Mouse (Mus musculus): ENCODE data around the gene Thy1. TPM values are rescaled to one million over a fixed set of nuclear protein-coding genes. Genes with fewer than 3 reads are reported as not detected.

Gene Thy1
- polyA plus RNA-seq, 1 experiment, result 1,180 TPM

DNA sequence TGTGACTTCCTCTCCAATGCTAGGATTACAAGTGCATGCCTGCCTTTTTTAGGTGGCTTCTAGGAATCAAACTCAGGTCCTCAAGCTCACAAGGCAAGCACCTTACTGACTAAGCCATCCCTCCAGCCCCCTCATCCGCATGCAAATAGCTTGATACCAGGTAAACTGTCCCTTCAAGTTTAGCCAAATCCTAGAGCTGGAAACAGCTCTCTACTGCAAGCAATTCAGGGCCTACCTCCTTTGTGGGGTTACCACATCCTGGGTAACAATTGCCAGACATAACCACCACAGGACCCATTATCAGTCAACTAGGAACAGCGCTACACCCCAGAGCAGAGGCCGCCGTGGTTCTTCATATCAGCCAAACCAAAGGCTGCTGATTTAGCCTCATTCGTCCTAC, 12.1 kb upstream of the Thy1 start:
- Histone ChIP-seq H3K4me3 (ENCODE audit: insufficient read depth, low read length) (no peak overlapping the region), H3K27ac (ENCODE audit: insufficient read depth, low read length) (no peak overlapping the region), H3K4me1 (ENCODE audit: control insufficient read depth, insufficient read depth, low read length) (no peaks in the 10 kb centered on the region)
- no peak for TF ChIP-seq POLR2A (IDR thresholded peaks at IDR 0.05; ENCODE audit: extremely low read depth, insufficient read depth, low read length)
- no peak for TF ChIP-seq CTCF (IDR thresholded peaks at IDR 0.05; ENCODE audit: extremely low read depth, insufficient read depth, low read length)

DNA sequence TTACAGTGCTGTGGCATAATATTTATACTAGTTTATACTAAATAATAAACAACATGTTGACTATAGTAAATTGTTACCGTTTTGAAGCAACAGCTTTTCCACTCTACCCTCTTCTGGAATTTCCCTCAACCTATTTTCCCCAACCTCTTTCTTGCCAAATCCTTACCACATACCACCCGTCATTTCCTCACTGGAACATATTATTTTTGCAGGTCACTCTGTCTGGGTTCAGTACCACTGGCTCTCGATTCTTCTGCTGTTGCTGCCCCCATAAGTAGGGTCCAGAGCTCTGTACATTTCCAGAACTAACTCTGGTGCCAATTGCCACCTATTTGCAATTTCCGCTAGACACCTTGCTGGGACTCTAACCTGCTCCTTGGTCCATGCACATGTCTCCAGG, 11.2 kb upstream of the Thy1 start:
- Histone ChIP-seq H3K27ac (ENCODE audit: insufficient read depth, low read length) (no peak overlapping the region), H3K4me1 (ENCODE audit: control insufficient read depth, insufficient read depth, low read length) (no peaks in the 10 kb centered on the region), H3K4me3 (ENCODE audit: insufficient read depth, low read length) (no peak overlapping the region)
- TF ChIP-seq POLR2A (IDR thresholded peaks at IDR 0.05; ENCODE audit: extremely low read depth, insufficient read depth, low read length), result no peak
- TF ChIP-seq CTCF (IDR thresholded peaks at IDR 0.05; ENCODE audit: extremely low read depth, insufficient read depth, low read length), result no peak

DNA sequence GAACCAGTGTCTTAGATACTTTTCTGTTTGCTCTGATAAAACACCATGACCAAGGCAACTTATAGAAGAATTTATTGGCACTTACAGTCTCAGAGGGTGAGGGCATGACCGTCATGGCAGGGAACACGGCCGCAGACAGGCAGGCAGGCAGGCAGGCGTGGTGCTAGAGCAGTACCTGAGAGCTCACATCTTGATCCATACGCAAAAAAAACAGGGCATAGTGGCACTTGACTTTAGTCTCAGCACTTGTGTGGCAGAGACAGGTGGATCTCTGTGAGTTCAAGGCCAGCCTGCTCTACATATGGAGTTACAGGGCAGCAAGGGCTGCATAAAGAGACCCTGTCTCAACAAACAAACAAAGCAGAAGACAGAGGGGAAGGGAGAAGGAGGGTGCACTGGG, 9.9 kb upstream of the Thy1 start:
- Histone ChIP-seq H3K4me3 (ENCODE audit: insufficient read depth, low read length) (no peak overlapping the region), H3K27ac (ENCODE audit: insufficient read depth, low read length) (no peak overlapping the region), H3K4me1 (ENCODE audit: control insufficient read depth, insufficient read depth, low read length) (no peaks in the 10 kb centered on the region)
- no peak for TF ChIP-seq POLR2A (IDR thresholded peaks at IDR 0.05; ENCODE audit: extremely low read depth, insufficient read depth, low read length)
- no peak for TF ChIP-seq CTCF (IDR thresholded peaks at IDR 0.05; ENCODE audit: extremely low read depth, insufficient read depth, low read length)

DNA sequence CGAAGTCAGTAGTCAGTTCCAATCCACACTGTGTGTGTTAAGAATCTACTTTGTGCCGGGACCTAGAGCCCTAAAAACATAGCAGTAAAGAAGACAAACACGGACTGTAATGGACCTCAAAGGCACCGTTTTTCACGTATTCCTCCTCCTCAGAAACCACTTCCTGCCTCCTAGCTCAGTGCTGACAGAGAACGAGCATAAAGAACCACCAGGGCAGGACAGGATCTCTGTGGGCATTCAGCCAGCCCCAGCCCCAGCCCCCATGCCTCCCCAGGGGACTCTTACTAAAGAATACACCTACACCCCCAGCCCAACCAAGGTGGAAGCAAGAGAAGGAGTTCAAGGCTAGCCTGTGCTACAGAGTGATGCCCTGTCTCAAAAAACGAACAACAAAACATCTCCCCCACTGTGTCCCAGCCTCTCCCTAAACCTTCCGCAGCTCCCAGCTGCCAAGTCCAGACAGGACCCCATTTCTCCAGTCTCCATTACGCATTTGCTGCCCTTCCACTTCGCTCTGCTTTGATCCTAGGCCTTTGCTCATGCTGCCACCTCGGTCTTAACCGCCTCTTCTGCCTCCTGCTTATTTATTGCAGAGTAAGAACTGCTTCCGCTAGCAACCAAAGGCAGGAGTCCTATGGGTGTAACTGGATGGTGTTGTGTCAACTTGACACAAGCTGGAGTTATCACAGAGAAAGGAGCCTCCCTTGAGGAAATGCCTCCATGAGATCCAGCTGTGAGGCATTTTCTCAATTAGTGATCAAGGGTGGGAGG, 9.0 kb upstream of the Thy1 start:
- H3K4me3 ChIP-seq (ENCODE audit: insufficient read depth, low read length), result no peak overlapping the region
- H3K27ac ChIP-seq (ENCODE audit: insufficient read depth, low read length), result no peak overlapping the region
- no peaks in the 10 kb centered on the region for H3K4me1 ChIP-seq (ENCODE audit: control insufficient read depth, insufficient read depth, low read length)
- TF ChIP-seq CTCF (IDR thresholded peaks at IDR 0.05; ENCODE audit: extremely low read depth, insufficient read depth, low read length) (no peak), POLR2A (IDR thresholded peaks at IDR 0.05; ENCODE audit: extremely low read depth, insufficient read depth, low read length) (no peak)

DNA sequence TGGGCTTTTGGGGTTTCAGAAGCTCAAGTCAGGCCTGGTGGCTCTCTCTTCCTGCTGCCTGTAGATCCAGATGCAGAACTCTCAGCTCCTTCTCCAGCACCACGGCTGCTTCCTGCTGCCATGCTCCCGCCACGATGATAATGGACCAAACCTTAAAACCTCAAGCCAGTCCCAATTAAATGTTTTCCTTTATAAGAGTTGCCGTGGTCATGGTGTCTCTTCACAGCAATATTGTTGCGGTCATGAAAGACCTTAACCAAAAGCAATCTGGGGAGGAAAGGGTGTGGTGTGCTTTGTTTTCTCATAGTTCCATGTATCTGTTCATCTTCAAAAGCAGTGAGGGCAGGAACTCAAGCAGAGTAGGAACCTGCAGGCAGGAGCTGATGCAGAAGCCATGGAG, 6.1 kb upstream of the Thy1 start:
- no peak overlapping the region for H3K27ac ChIP-seq (ENCODE audit: insufficient read depth, low read length)
- H3K4me3 ChIP-seq (ENCODE audit: insufficient read depth, low read length), result no peak overlapping the region
- H3K4me1 ChIP-seq (ENCODE audit: control insufficient read depth, insufficient read depth, low read length), result no peaks in the 10 kb centered on the region
- TF ChIP-seq POLR2A (IDR thresholded peaks at IDR 0.05; ENCODE audit: extremely low read depth, insufficient read depth, low read length) (no peak), CTCF (IDR thresholded peaks at IDR 0.05; ENCODE audit: extremely low read depth, insufficient read depth, low read length) (no peak)

DNA sequence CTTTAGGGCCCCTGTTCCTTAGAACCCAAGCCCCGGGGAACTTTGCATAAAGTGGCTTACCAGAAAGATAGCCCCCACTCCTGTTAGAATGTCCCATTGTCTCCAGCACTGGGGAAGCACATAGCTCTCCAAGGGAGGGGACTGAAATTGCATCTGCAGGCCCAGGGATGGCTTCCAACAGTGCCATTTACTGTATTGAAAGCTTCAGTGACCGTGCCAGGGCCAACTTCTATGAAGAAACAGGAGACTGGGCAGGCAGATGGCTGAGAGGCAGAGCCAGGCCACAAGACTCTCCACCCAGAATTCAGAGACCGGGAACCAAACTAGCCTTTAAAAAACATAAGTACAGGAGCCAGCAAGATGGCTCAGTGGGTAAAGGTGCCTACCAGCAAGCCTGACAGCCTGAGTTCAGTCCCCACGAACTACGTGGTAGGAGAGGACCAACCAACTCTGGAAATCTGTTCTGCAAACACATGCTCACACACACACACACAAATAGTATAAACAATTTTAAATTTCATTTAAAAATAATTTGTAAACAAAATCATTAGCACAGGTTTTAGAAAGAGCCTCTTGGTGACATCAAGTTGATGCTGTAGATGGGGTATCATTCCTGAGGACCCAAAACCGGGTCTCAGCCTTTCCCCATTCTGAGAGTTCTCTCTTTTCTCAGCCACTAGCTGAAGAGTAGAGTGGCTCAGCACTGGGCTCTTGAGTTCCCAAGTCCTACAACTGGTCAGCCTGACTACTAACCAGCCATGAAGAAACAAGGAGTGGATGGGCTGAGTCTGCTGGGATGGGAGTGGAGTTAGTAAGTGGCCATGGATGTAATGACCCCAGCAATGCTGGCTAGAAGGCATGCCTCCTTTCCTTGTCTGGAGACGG, 1.4 kb upstream of the Thy1 start:
- 0 out of 2 replicates have a peak, but pooled peaks cover 1% of the 10 kb centered on the region for H3K4me1 ChIP-seq (ENCODE audit: control insufficient read depth, insufficient read depth, low read length)
- no peak for TF ChIP-seq POLR2A (IDR thresholded peaks at IDR 0.05; ENCODE audit: extremely low read depth, insufficient read depth, low read length)
- TF ChIP-seq CTCF (IDR thresholded peaks at IDR 0.05; ENCODE audit: extremely low read depth, insufficient read depth, low read length), result no peak
- H3K27ac ChIP-seq (ENCODE audit: insufficient read depth, low read length), result no peak overlapping the region
- no peak overlapping the region for H3K4me3 ChIP-seq (ENCODE audit: insufficient read depth, low read length)

DNA sequence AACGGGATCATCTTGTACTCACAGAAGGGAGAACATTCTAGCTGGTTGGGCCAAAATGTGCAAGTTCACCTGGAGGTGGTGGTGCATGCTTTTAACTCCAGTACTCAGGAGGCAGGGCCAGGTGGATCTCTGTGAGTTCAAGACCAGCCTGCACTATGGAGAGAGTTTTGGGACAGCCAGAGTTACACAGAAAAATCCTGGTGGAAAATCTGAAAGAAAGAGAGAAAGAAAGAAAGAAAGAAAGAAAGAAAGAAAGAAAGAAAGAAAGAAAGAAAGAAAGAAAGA, 846 bp upstream of the Thy1 start:
- Histone ChIP-seq H3K4me3 (ENCODE audit: insufficient read depth, low read length) (no peak overlapping the region; the same call in 1 of the 2 replicates), H3K4me1 (ENCODE audit: control insufficient read depth, insufficient read depth, low read length) (0 out of 2 replicates have a peak, but pooled peaks cover 1% of the 10 kb centered on the region), H3K27ac (ENCODE audit: insufficient read depth, low read length) (no peak overlapping the region)
- no peak for TF ChIP-seq POLR2A (IDR thresholded peaks at IDR 0.05; ENCODE audit: extremely low read depth, insufficient read depth, low read length)
- no peak for TF ChIP-seq CTCF (IDR thresholded peaks at IDR 0.05; ENCODE audit: extremely low read depth, insufficient read depth, low read length)

DNA sequence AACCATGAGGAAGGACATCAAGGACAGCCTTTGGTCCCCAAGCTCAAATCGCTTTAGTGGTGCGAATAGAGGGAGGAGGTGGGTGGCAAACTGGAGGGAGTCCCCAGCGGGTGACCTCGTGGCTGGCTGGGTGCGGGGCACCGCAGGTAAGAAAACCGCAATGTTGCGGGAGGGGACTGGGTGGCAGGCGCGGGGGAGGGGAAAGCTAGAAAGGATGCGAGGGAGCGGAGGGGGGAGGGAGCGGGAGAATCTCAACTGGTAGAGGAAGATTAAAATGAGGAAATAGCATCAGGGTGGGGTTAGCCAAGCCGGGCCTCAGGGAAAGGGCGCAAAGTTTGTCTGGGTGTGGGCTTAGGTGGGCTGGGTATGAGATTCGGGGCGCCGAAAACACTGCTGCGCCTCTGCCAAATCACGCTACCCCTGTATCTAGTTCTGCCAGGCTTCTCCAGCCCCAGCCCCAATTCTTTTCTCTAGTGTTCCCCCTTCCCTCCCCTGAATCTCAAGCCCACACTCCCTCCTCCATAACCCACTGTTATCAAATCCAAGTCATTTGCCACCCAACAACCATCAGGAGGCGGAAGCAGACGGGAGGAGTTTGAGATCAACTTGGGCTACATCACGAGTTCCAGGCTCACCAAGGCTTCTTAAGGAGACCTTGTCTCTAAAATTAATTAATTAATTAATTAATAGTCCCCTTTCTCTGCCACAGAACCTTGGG, 683 bp downstream of the Thy1 start:
- TF ChIP-seq CTCF (IDR thresholded peaks at IDR 0.05; ENCODE audit: extremely low read depth, insufficient read depth, low read length), result no peak
- TF ChIP-seq POLR2A (IDR thresholded peaks at IDR 0.05; ENCODE audit: extremely low read depth, insufficient read depth, low read length), result no peak
- Histone ChIP-seq H3K27ac (ENCODE audit: insufficient read depth, low read length) (peak overlapping the region; percentile 96), H3K4me1 (ENCODE audit: control insufficient read depth, insufficient read depth, low read length) (peaks cover 3% of the 10 kb centered on the region), H3K4me3 (ENCODE audit: insufficient read depth, low read length) (peak overlapping the region; percentile 90)

DNA sequence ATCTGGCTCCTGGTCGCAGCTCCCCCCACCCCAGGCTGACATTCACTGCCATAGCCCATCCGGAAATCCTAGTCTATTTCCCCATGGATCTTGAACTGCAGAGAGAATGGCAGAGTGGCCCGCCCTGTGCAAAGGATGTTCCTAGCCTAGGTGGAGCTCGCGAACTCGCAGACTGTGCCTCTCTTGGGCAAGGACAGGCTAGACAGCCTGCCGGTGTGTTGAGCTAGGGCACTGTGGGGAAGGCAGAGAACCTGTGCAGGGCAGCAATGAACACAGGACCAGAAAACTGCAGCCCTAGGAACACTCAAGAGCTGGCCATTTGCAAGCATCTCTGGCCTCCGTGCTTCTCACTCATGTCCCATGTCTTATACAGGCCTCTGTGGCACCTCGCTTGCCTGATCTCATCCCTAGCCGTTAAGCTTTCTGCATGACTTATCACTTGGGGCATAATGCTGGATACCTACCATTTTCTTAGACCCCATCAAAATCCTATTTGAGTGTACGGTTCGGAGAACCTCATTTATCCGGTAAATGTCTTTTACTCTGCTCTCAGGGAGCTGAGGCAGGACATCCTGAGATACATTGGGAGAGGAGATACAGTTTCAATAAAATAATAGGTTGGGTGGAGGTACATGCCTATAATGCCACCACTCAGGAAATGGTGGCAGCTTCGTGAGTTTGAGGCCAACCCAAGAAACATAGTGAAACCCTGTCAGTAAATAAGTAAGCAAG, 1.4 kb downstream of the Thy1 start:
- H3K27ac ChIP-seq (ENCODE audit: insufficient read depth, low read length), result no peak overlapping the region
- H3K4me1 ChIP-seq (ENCODE audit: control insufficient read depth, insufficient read depth, low read length), result peaks cover 5% of the 10 kb centered on the region
- peak overlapping the region; percentile 90 for H3K4me3 ChIP-seq (ENCODE audit: insufficient read depth, low read length)
- TF ChIP-seq POLR2A (IDR thresholded peaks at IDR 0.05; ENCODE audit: extremely low read depth, insufficient read depth, low read length) (peak; percentile 48; the same call in 1 of the 2 replicates), CTCF (IDR thresholded peaks at IDR 0.05; ENCODE audit: extremely low read depth, insufficient read depth, low read length) (no peak)
